Mouse (Mus musculus) midbrain, embryonic 11.5 days (tissue): ENCODE measurements around the gene Mbl1. TPM values are rescaled to one million over a fixed set of nuclear protein-coding genes. Genes with fewer than 3 reads are reported as not detected.

ENCODE experiments used
- ATAC-seq: fragments of 200-750 bp; cut with Nextera tagmentation; 2 replicates; pipeline ENCODE4 v1.8.0; 2017; ENCODE audit warnings: moderate TSS enrichment, moderate library complexity; ENCODE audit not compliant: low FRiP score
- DNase-seq: peaks from one replicate; pipeline ENCODE4 v3.0.0; 2015; ENCODE audit warnings: low spot score; ENCODE audit errors: missing footprints
- H3K27ac ChIP-seq: fragments of 300-500 bp; sonication (generic); 2 replicates; pipeline ENCODE4 v1.5.1; 2014; ENCODE audit warnings: low read depth, low read length
- H3K27me3 ChIP-seq: fragments of 300-500 bp; sonication (generic); 2 replicates; pipeline ENCODE4 v1.6.1; 2014; ENCODE audit warnings: mild to moderate bottlenecking, low read length, moderate library complexity, mixed read lengths; ENCODE audit not compliant: control insufficient read depth, insufficient read depth
- H3K36me3 ChIP-seq: fragments of 300-500 bp; sonication (generic); 2 replicates; pipeline ENCODE4 v1.6.1; 2014; ENCODE audit warnings: mild to moderate bottlenecking, low read length, moderate library complexity, mixed read lengths; ENCODE audit not compliant: control insufficient read depth, insufficient read depth
- H3K4me1 ChIP-seq: fragments of 300-500 bp; sonication (generic); 2 replicates; pipeline ENCODE4 v1.6.1; 2014; ENCODE audit warnings: low read length; ENCODE audit not compliant: control insufficient read depth, insufficient read depth
- H3K4me2 ChIP-seq: fragments of 300-500 bp; sonication (generic); 2 replicates; pipeline ENCODE4 v1.6.1; 2014; ENCODE audit warnings: mild to moderate bottlenecking, moderate library complexity
- H3K4me3 ChIP-seq: fragments of 300-500 bp; sonication (generic); 2 replicates; pipeline ENCODE4 v1.5.1; 2014; ENCODE audit warnings: low read depth, low read length
- H3K9ac ChIP-seq: fragments of 300-500 bp; sonication (generic); 2 replicates; pipeline ENCODE4 v1.6.1; 2014; ENCODE audit warnings: low read length
- H3K9me3 ChIP-seq: fragments of 300-500 bp; sonication (generic); 2 replicates; pipeline ENCODE4 v1.6.1; 2016; ENCODE audit warnings: low read length; ENCODE audit not compliant: control insufficient read depth
- WGBS: fragments of 180-500 bp; shearing (Covaris S2); extraction: QIAGEN DNeasy Blood & Tissue Kit; methylation state at CpG from one replicate; pipeline ENCODE4 v1.1.7; 2014; 5-methylcytosine and 5-hydroxymethylcytosine counted together
- polyA plus RNA-seq: library from polyadenylated mRNA; unstranded; fragments of >200 nt; fragmentation: Nextera tagmentation; extraction: Ambion mirVana; gene quantifications from 2 replicates; pipeline ENCODE4 v1.2.1, GENCODE M21; 2014

Mbl1 gene
- polyA plus RNA-seq, 1 experiment from 2014 or later, result not detected

GRCm38 (mm10) chr14:41137006-41137405 is 14.3 kb upstream of the Mbl1 start:
- no peak overlapping the region for H3K4me3 ChIP-seq
- ATAC-seq (no peak), DNase-seq (no peak)
- H3K9ac ChIP-seq, result no peak overlapping the region
- H3K27me3 ChIP-seq, result no peaks in the 10 kb centered on the region
- no peaks in the 10 kb centered on the region for H3K4me1 ChIP-seq
- H3K27ac ChIP-seq, result no peak overlapping the region
- no peaks in the 10 kb centered on the region for H3K9me3 ChIP-seq
- H3K36me3 ChIP-seq, result no peaks in the 10 kb centered on the region
- H3K4me2 ChIP-seq, result no peak overlapping the region

- no peaks in the 10 kb centered on the region for H3K9me3 ChIP-seq
- ATAC-seq (no peak), DNase-seq (no peak)
- H3K9ac ChIP-seq, result no peak overlapping the region
- H3K27ac ChIP-seq, result no peak overlapping the region
- no peaks in the 10 kb centered on the region for H3K4me1 ChIP-seq
- H3K27me3 ChIP-seq, result no peaks in the 10 kb centered on the region
- H3K36me3 ChIP-seq, result no peaks in the 10 kb centered on the region
- H3K4me3 ChIP-seq, result no peak overlapping the region
- 83% methylated on average over 1 of the region's 1 CpGs for WGBS
- H3K4me2 ChIP-seq, result no peak overlapping the region
Observed at GRCm38 (mm10) chr14:41140686-41141085, 10.6 kb upstream of the Mbl1 start.

- Histone ChIP-seq H3K27me3 (no peaks in the 10 kb centered on the region), H3K4me2 (no peak overlapping the region), H3K9me3 (no peaks in the 10 kb centered on the region), H3K4me1 (no peaks in the 10 kb centered on the region), H3K27ac (no peak overlapping the region), H3K36me3 (no peaks in the 10 kb centered on the region), H3K9ac (no peak overlapping the region), H3K4me3 (no peak overlapping the region)
- 67% methylated on average over 6 of the region's 6 CpGs for WGBS
- DNase-seq (no peak), ATAC-seq (no peak)
Observed at GRCm38 (mm10) chr14:41146035-41146434, 5.2 kb upstream of the Mbl1 start.

DNA sequence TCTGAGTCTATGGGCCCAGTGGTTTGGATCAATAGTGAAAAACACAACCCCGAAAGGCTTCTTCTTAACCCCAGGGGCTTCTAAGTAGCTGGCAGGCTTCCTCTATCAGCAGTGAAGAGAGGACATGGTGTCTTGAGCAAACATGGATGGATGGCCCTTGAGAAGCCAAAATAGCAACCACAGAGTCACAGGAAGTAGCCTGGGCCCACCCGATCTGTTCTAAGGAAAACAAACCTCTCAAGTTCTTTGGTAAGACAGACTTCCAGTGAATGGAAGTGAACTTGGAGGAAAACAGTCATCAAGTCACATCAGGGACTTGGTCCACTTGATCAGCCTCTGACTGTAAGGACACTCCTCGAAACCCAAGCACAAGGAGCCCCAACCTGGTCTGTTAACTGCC is 4.3 kb upstream of the Mbl1 start:
- ATAC-seq, result no peak
- H3K27me3 ChIP-seq, result no peaks in the 10 kb centered on the region
- no peaks in the 10 kb centered on the region for H3K4me1 ChIP-seq
- H3K36me3 ChIP-seq, result no peaks in the 10 kb centered on the region
- H3K4me3 ChIP-seq, result no peak overlapping the region
- DNase-seq, result no peak
- WGBS, result 85% methylated on average over 3 of the region's 3 CpGs
- no peak overlapping the region for H3K9ac ChIP-seq
- H3K27ac ChIP-seq, result no peak overlapping the region
- H3K4me2 ChIP-seq, result no peak overlapping the region
- H3K9me3 ChIP-seq, result no peaks in the 10 kb centered on the region

GRCm38 (mm10) chr14:41147356-41147755 is 3.9 kb upstream of the Mbl1 start:
- Histone ChIP-seq H3K9me3 (no peaks in the 10 kb centered on the region), H3K27me3 (no peaks in the 10 kb centered on the region), H3K4me1 (no peaks in the 10 kb centered on the region), H3K27ac (no peak overlapping the region), H3K4me2 (no peak overlapping the region), H3K9ac (no peak overlapping the region), H3K4me3 (no peak overlapping the region), H3K36me3 (no peaks in the 10 kb centered on the region)
- DNase-seq (no peak), ATAC-seq (no peak)
- 91% methylated on average over 2 of the region's 2 CpGs for WGBS

DNA sequence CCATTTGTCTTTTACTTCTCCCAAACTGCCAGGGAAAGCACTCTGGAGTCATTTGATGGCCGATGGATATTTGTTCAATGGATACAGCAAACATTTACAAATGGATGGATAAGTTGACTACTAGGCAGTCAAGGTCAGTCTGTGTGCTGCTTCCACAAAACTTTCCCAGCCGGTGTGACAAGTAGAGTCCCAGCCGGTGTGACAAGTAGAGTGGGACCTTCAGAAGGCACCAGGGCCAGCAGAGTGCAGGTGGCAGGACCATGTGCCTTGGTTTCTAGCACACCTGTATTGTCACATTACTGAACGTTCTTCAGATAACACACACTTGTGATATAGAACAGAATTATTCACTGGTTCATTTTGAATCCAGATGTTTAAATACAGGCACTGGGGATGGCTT is 8.8 kb downstream of the Mbl1 start:
- H3K4me1 ChIP-seq, result no peaks in the 10 kb centered on the region
- no peak for ATAC-seq
- H3K27me3 ChIP-seq, result no peaks in the 10 kb centered on the region
- DNase-seq, result no peak
- H3K4me3 ChIP-seq, result no peak overlapping the region
- no peaks in the 10 kb centered on the region for H3K9me3 ChIP-seq
- no peak overlapping the region for H3K27ac ChIP-seq
- no peaks in the 10 kb centered on the region for H3K36me3 ChIP-seq
- H3K9ac ChIP-seq, result no peak overlapping the region
- no peak overlapping the region for H3K4me2 ChIP-seq
- 87% methylated on average over 4 of the region's 4 CpGs for WGBS

- DNase-seq, result no peak
- WGBS, result 41% methylated on average over 1 of the region's 1 CpGs
Observed at GRCm38 (mm10) chr14:41160743-41161142, 9.5 kb downstream of the Mbl1 start.

DNA sequence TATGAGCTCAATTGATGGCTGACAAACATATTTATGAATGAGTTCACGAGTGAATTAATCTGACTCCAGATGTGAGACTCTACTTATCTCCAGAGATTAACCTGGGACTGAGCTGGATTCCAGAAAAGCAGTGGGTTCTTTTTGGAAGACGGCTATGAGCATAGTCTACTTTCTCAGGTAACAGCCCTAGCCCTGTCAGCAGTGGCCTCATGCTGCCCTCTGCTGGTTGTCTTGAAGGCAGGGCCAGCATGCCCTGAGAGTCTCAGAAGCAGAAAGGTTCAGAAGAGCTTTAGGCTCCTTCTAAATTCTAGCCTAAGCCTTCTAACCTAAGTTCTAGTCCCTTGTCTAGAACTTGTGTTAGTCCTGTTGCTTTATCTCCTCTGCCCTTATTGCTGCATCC is 11.4 kb downstream of the Mbl1 start:
- H3K27ac ChIP-seq, result no peak overlapping the region
- H3K4me2 ChIP-seq, result no peak overlapping the region

More at GRCm38 (mm10) chr14:41160743-41161142, 9.5 kb downstream of the Mbl1 start:
- Histone ChIP-seq H3K4me2 (no peak overlapping the region), H3K4me3 (no peak overlapping the region), H3K4me1 (no peaks in the 10 kb centered on the region), H3K36me3 (no peaks in the 10 kb centered on the region), H3K27me3 (no peaks in the 10 kb centered on the region), H3K27ac (no peak overlapping the region), H3K9ac (no peak overlapping the region), H3K9me3 (no peaks in the 10 kb centered on the region)
- ATAC-seq, result no peak

GRCm38 (mm10) chr14:41167278-41167677 is 16.0 kb downstream of the Mbl1 start:
- 73% methylated on average over 5 of the region's 5 CpGs for WGBS
- DNase-seq (no peak), ATAC-seq (no peak)
- Histone ChIP-seq H3K36me3 (no peaks in the 10 kb centered on the region), H3K27me3 (no peaks in the 10 kb centered on the region), H3K4me3 (no peak overlapping the region), H3K9ac (no peak overlapping the region), H3K4me1 (no peaks in the 10 kb centered on the region), H3K4me2 (no peak overlapping the region), H3K27ac (no peak overlapping the region), H3K9me3 (no peaks in the 10 kb centered on the region)

More for the DNA sequence above, 11.4 kb downstream of the Mbl1 start:
- no peak for ATAC-seq
- Histone ChIP-seq H3K9ac (no peak overlapping the region), H3K27me3 (no peaks in the 10 kb centered on the region), H3K4me1 (no peaks in the 10 kb centered on the region), H3K4me3 (no peak overlapping the region), H3K9me3 (no peaks in the 10 kb centered on the region), H3K36me3 (no peaks in the 10 kb centered on the region)
- DNase-seq, result no peak
- WGBS, result 26% methylated on average over 2 of the region's 2 CpGs

GRCm38 (mm10) chr14:41168567-41168966 is 17.3 kb downstream of the Mbl1 start:
- DNase-seq (no peak), ATAC-seq (no peak)
- Histone ChIP-seq H3K27ac (no peak overlapping the region), H3K36me3 (no peaks in the 10 kb centered on the region), H3K27me3 (no peaks in the 10 kb centered on the region), H3K4me2 (no peak overlapping the region), H3K4me3 (no peak overlapping the region), H3K9me3 (no peaks in the 10 kb centered on the region), H3K9ac (no peak overlapping the region), H3K4me1 (no peaks in the 10 kb centered on the region)
- 100% methylated on average over 1 of the region's 1 CpGs for WGBS
